Mouse (Mus musculus): ENCODE data around the gene Negr1.

Negr1 gene

DNA sequence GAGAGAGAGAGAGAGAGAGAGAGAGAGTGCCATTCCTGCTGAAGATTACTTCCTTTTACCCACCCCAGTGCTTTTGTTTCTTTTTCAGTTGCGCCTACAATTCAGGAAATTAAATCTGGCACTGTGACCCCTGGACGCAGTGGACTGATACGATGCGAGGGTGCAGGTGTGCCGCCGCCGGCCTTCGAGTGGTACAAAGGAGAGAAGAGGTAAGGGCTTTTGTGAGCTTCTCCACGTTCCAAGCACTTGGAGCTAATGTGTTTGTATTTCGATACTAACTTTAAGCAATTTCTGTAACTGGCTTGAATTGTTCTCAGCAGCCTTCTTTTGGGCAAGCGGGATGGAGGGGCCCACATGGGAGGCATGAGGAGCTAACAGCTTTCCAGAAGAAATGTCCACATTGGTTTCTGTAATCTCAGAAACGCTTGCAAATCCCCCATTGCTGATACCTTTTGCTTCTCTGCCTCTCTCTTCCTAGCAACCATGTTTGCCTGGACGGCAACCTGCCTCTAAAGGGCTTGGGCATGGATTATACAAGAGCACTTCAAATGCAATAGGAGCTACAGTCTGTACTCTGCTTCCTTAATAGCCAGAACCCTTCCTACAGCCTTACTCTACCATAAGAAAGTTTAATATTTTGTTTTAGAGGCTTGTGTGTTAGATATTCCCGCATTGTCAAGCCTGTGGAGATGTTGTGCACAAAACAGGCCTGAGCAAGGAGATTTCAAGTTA is 584.7 kb downstream of the Negr1 start:
- DNase-seq, result no peak

- no peak for DNase-seq
These were observed 593.3 kb downstream of the Negr1 start for GRCm38 (mm10) chr3:157154902-157155301.

DNA sequence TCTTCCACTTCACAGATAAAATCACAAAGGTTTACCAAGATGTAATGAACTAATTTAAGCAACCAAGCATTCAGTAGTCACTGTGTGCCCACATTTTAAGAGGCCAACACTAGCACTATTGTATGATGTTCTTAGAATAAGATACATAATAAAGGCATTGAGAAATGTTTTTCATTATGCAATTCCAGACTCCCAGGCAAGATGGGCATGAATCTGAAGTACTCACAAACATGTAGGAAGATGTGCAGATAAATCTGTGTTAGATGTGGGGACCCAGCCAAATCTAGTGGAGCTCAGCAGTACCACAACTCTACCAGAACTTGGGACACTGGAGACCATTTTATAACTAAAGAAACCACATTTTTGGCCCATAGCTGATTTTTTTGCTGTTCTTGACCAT is 593.9 kb downstream of the Negr1 start:
- DNase-seq, result no peak

DNA sequence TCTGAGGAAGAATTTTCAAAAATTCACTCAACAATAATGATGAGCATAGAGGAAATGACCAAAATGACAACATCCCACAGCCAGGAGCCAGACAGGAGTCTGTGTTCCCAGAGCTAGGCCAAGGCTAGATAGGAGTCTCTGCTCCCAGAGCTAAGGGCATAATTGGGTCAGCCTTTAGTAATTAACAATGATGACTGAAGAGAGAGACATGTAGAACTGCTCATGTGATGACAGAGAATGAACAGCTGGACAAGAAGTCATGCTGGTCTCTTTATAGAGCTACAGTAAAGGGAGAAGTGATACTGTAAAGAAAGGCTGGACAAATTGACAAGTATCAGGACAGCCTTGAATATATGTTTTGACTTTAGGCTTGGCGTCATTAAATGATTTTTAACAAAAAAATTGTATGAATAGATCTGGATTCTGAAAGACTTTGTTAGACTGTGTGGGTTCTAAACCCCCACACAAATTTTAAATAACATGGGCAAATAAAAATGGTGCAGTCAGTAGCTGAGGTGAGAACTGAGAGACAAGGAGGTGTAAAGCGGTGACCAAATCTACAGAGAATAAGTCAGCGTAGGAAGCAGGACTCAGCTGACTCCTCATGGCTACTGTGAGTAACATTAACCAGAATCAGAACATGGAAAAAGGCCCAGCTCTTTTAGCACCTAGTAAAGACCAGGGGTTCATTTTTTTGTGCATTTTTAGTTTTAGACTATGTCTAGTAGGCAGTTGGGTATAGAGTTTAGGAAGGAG is 603.4 kb downstream of the Negr1 start:
- no peak for DNase-seq

DNA sequence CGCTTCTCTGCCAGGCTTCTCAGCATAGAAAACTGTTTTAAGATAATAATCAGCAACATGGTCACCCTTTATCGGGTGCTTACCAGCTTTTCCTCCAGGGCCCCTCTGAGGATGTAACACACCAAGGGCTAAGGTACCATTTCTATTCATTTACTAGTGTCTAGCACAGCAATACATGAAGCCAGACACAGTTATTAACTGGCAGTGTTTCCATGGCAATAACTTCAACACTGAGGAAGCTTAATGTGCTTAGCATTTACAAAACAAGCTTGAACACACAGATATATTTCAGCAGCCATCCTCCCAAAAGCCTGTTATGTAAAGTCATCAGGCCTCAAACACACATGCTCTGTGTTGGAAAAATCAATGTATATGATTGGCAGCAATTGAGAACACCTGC is 620.4 kb downstream of the Negr1 start:
- no peak for DNase-seq

GRCm38 (mm10) chr3:157188939-157189725 is 627.5 kb downstream of the Negr1 start:
- no peak for DNase-seq

DNA sequence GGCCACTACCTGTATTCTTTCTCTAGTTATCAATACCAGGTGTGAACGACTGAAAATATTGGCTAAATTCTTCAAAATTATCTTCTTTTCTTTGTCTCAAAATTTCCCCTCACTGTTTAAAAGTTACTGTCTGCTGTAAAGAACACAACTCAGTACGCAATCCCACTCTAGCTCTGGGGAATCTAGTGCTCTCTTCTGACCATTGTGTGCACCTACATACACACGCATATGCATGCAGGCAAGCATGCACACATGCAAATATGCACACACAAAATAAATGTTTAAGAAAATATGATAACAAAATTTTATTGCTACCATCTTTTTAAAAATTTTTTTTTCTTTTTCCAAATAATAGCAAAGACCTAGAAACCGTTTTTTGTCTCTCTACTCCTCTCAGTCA is 628.2 kb downstream of the Negr1 start:
- no peak for DNase-seq

GRCm38 (mm10) chr3:157190551-157190950 is 629.0 kb downstream of the Negr1 start:
- DNase-seq, result no peak

DNA sequence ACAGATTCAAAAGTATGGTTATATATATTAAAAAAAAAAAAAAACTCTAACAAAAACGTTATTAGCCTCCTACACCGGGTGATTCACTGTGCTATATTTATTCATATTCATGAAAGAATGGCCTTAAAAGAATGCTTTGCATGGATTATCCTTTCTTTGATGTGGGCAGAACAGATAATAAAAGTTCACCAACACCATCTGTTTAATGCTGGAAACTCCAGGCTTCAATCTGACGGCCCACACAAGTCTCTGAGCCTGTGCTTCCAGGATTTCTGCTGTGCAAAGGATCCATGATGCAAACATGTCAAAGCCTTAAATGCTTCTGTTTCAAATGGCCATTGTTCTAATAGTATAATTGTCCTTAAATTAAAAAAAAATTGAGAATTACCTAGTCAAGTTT is 630.4 kb downstream of the Negr1 start:
- no peak for DNase-seq

- DNase-seq, result no peak
These were observed 631.5 kb downstream of the Negr1 start for GRCm38 (mm10) chr3:157193141-157193540.

- no peak for DNase-seq
These were observed 637.1 kb downstream of the Negr1 start for GRCm38 (mm10) chr3:157198659-157199058.

GRCm38 (mm10) chr3:157201726-157202125 is 640.1 kb downstream of the Negr1 start:
- DNase-seq, result no peak

- DNase-seq, result no peak
These were observed 642.0 kb downstream of the Negr1 start for GRCm38 (mm10) chr3:157203573-157203972.

DNA sequence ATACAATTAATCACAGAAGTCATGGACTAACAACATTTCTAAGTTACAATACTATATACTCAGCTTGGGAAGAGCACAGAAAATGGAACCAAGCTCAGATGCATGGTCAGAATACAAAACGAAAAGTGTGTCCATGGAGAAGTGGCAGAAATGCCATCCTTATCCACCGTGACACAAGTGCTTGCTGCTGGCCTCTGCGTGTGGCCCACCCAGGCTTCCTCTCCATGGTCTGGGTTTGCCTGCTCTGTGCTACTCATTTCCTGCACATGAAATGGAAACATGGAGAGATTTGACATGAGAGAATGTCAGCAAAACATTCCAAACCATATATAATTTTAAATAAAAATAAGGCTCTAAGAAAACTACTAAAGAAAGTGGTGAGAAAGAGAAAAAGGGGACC is 645.2 kb downstream of the Negr1 start:
- DNase-seq, result no peak

GRCm38 (mm10) chr3:157208966-157209365 is 647.4 kb downstream of the Negr1 start:
- no peak for DNase-seq

DNA sequence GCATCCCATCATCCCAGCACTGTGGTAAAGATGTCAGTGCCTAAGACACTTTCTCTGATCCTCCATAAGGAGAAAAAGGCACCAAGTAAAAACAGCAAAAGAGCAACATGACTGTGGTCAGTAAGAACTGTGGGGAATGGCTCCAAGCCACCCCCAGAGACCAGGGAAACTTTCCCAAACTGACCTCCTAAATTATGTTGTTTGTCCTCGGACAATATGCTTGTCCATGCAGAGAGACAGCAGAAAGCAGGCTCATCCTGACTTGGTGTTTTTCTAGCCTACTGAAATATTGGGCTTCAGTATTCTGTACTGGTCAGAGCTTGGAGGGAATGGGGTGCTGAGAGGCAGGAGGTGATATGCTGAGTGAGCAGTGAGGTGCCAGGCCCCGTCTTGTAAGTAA is 647.8 kb downstream of the Negr1 start:
- no peak for DNase-seq

DNA sequence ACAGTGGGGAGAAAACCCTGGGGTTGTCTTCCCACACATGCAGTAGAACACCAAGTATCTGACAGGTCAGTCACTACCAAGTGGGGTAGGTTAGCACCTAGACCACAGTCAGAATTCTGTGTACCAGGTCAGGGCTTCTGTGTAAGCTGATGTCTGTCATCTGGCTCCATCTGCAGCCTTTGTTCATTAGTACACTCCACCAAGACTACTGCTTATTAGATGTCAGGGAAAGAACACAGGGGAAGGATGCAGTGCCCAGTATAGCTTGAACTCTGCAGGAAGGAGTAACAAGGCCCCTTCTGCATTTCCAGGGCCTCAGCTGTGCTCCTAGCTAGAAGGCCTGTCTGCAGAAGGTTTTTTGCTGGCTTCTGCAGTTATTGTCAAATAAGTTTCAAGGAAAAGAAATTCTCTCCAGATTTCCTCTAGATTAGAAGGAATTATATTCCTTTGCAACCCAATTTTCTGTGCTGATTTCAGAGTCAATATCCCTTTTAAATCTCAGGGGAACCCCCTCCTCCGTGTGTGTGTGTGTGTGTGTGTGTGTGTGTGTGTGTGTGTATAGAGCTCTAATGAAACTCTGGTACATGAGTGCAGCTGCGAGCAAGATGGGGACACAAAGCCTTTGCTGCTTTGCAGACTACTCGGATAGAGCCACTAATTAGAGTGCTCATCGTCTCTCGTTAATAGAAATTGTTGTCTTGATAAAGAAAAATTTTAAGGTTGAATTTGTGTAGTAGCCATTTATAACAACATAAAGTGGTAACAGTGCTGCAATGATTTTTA is 654.5 kb downstream of the Negr1 start:
- no peak for DNase-seq

DNA sequence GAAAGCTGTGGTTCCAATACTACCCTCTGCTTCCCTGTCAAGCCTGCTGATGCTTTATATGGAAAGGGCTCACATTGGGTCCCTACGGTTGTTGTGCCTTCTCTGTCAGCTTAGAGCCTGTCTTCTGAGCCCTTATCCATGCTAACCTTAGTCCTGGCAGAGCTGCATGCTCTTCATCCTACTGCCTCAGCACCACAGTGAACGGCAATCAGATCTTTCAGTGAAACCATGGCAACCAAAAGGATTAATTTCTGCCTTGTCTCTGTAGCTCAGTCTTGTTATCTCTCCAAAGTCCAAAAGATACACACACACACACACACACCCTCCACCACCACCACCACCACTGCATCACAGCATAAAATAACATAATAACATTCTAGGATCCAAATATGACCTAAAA is 656.2 kb downstream of the Negr1 start:
- no peak for DNase-seq

DNA sequence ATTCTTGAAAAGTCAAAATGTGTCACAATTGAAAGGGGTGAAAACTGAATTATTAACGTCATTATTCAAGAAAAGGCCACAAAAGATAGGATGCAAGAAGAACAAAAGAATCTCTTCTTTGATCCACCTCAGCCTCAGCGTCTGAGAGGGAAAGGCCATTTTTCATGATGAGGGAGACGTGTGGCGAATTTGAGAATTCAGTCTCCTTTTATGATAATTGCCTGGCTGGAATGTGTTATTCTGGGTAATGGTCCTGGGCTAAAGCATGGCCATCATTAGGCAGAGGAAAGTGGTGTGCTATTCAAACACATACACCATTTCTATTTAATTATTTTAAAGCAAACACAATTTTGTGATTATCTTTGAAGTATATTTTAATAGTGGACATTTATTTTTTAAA is 663.3 kb downstream of the Negr1 start:
- DNase-seq, result no peak

- DNase-seq, result no peak
These were observed 671.1 kb downstream of the Negr1 start for GRCm38 (mm10) chr3:157232723-157233122.

- no peak for DNase-seq
These were observed 678.6 kb downstream of the Negr1 start for GRCm38 (mm10) chr3:157240240-157240639.

GRCm38 (mm10) chr3:157255446-157255845 is 693.9 kb downstream of the Negr1 start:
- no peak for DNase-seq

DNA sequence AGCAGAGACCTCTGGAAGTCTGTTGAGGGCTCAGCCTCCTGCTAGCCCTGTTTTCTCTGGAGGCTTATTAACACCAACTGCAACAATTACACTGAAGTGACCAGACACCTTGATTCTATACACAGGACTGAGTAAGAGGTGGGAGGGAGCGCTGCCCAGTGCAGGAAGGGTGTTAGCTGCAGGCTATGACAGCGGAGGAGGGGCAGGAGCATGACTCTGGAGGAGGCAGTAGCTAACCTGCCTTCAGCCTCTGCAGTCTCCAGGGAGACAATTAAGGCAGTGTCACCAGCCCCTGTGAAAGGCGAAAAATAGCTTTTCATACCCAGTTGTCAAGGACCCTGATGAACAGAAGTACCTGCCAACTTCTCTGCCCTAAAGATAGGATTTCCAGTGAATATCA is 694.3 kb downstream of the Negr1 start:
- no peak for DNase-seq
